Mouse (Mus musculus): ENCODE data around the gene Bcl2.

The Bcl2 gene

GRCm38 (mm10) chr1:106664978-106665377 lies 49.1 kb downstream of the Bcl2 start:
- no peak for DNase-seq (ENCODE audit: extremely low spot score)

- no peak for DNase-seq (ENCODE audit: extremely low spot score)
Measured at GRCm38 (mm10) chr1:106662486-106662885, 51.6 kb downstream of the Bcl2 start.

- DNase-seq (ENCODE audit: extremely low spot score): no peak
Measured at GRCm38 (mm10) chr1:106658293-106658847, 55.7 kb downstream of the Bcl2 start.

GRCm38 (mm10) chr1:106656207-106656738 lies 57.8 kb downstream of the Bcl2 start:
- no peak for DNase-seq (ENCODE audit: extremely low spot score)

- DNase-seq (ENCODE audit: extremely low spot score): no peak
Measured at GRCm38 (mm10) chr1:106654254-106654653, 59.8 kb downstream of the Bcl2 start.

- DNase-seq (ENCODE audit: extremely low spot score): no peak
Measured at GRCm38 (mm10) chr1:106653441-106653860, 60.6 kb downstream of the Bcl2 start.

- DNase-seq (ENCODE audit: extremely low spot score): no peak
Measured at GRCm38 (mm10) chr1:106651211-106651610, 62.9 kb downstream of the Bcl2 start.

- no peak for DNase-seq (ENCODE audit: extremely low spot score)
Measured at GRCm38 (mm10) chr1:106650427-106650826, 63.6 kb downstream of the Bcl2 start.

GRCm38 (mm10) chr1:106647336-106647735 lies 66.7 kb downstream of the Bcl2 start:
- DNase-seq (ENCODE audit: extremely low spot score): no peak

- no peak for DNase-seq (ENCODE audit: extremely low spot score)
Measured at GRCm38 (mm10) chr1:106644566-106644965, 69.5 kb downstream of the Bcl2 start.

- no peak for DNase-seq (ENCODE audit: extremely low spot score)
Measured at GRCm38 (mm10) chr1:106643527-106643926, 70.5 kb downstream of the Bcl2 start.

- no peak for DNase-seq (ENCODE audit: extremely low spot score)
Measured at GRCm38 (mm10) chr1:106640577-106640976, 73.5 kb downstream of the Bcl2 start.

GRCm38 (mm10) chr1:106637705-106638104 lies 76.4 kb downstream of the Bcl2 start:
- DNase-seq (ENCODE audit: extremely low spot score): no peak

- DNase-seq (ENCODE audit: extremely low spot score): no peak
Measured at GRCm38 (mm10) chr1:106636714-106637113, 77.4 kb downstream of the Bcl2 start.

- DNase-seq (ENCODE audit: extremely low spot score): no peak
Measured at GRCm38 (mm10) chr1:106633207-106633606, 80.9 kb downstream of the Bcl2 start.

GRCm38 (mm10) chr1:106631869-106632463 lies 82.1 kb downstream of the Bcl2 start:
- no peak for DNase-seq (ENCODE audit: extremely low spot score)

- DNase-seq (ENCODE audit: extremely low spot score): no peak
Measured at GRCm38 (mm10) chr1:106630973-106631372, 83.1 kb downstream of the Bcl2 start.

- DNase-seq (ENCODE audit: extremely low spot score): peak; percentile 56
Measured at GRCm38 (mm10) chr1:106629931-106630682, 84.0 kb downstream of the Bcl2 start.

GRCm38 (mm10) chr1:106629470-106629830 lies 84.6 kb downstream of the Bcl2 start:
- peak; percentile 35 for DNase-seq (ENCODE audit: extremely low spot score)

- DNase-seq (ENCODE audit: extremely low spot score): peak; percentile 45
Measured at GRCm38 (mm10) chr1:106628718-106629469, 85.2 kb downstream of the Bcl2 start.

- no peak for DNase-seq (ENCODE audit: extremely low spot score)
Measured at GRCm38 (mm10) chr1:106628279-106628678, 85.8 kb downstream of the Bcl2 start.

- no peak for DNase-seq (ENCODE audit: extremely low spot score)
Measured at GRCm38 (mm10) chr1:106627241-106627640, 86.8 kb downstream of the Bcl2 start.

All from embryo, embryonic 9.5 days (tissue).